Mouse (Mus musculus) megakaryocyte, adult 5-6 weeks (primary cell): ENCODE results near the gene Spsb1. TPM values are rescaled to one million over a fixed set of nuclear protein-coding genes. Genes with fewer than 3 reads are reported as not detected.

ENCODE experiments used
- ATAC-seq: 2 replicates; pipeline ENCODE4 v1.8.0; 2016; ENCODE audit warnings: mild to moderate bottlenecking, inconsistent platforms; ENCODE audit not compliant: poor library complexity, severe bottlenecking
- total RNA-seq, 2 experiments: library from RNA; stranded (forward) in 1 of 2; stranded (reverse) in 1 of 2; fragments of 153-499, 151-499 nt in 1 of 2; fragments of 221-1000, 200-1000 nt in 1 of 2; gene quantifications; 2 replicates each; pipeline versions ENCODE4 v1.2.3 to v1.2.4; 2015 to 2017

Spsb1 gene
- total RNA-seq (2015) = 0.11 TPM in 1 of 2 replicates, not detected in the other
- total RNA-seq (2017) = 0.22 TPM in 1 of 2 replicates, not detected in the other

GRCm38 (mm10) chr4:149954893-149955439, at the start of gene Spsb1:
Spsb1 (minus strand) TSS chr4:149955043.
- ATAC-seq = peak; percentile 94

- no peak for ATAC-seq
Measured at GRCm38 (mm10) chr4:150003641-150004040, 48.8 kb upstream of the Spsb1 start.

GRCm38 (mm10) chr4:150003021-150003580, 48.3 kb upstream of the Spsb1 start:
- no peak for ATAC-seq

GRCm38 (mm10) chr4:150002021-150002528, 47.2 kb upstream of the Spsb1 start:
- peak; percentile 87 for ATAC-seq

GRCm38 (mm10) chr4:150001221-150001860, 46.5 kb upstream of the Spsb1 start:
- ATAC-seq = peak; percentile 72

- no peak for ATAC-seq
Measured at GRCm38 (mm10) chr4:149999931-150000555, 45.2 kb upstream of the Spsb1 start.

- no peak for ATAC-seq
Measured at GRCm38 (mm10) chr4:149999510-149999900, 44.7 kb upstream of the Spsb1 start.

- no peak for ATAC-seq
Measured at GRCm38 (mm10) chr4:149998786-149999509, 44.1 kb upstream of the Spsb1 start.

- no peak for ATAC-seq
Measured at GRCm38 (mm10) chr4:149997999-149998398, 43.2 kb upstream of the Spsb1 start.

- no peak for ATAC-seq
Measured at GRCm38 (mm10) chr4:149996440-149996839, 41.6 kb upstream of the Spsb1 start.

- ATAC-seq = no peak
Measured at GRCm38 (mm10) chr4:149995911-149996310, 41.1 kb upstream of the Spsb1 start.

- ATAC-seq = no peak
Measured at GRCm38 (mm10) chr4:149994218-149994617, 39.4 kb upstream of the Spsb1 start.

- no peak for ATAC-seq
Measured at GRCm38 (mm10) chr4:149992670-149993032, 37.8 kb upstream of the Spsb1 start.

- ATAC-seq = no peak
Measured at GRCm38 (mm10) chr4:149991755-149992669, 37.2 kb upstream of the Spsb1 start.

- no peak for ATAC-seq
Measured at GRCm38 (mm10) chr4:149990954-149991633, 36.3 kb upstream of the Spsb1 start.

- ATAC-seq = no peak
Measured at GRCm38 (mm10) chr4:149990212-149990953, 35.5 kb upstream of the Spsb1 start.

- peak; percentile 99 for ATAC-seq
Measured at GRCm38 (mm10) chr4:149988931-149989556, 34.2 kb upstream of the Spsb1 start.

- ATAC-seq = no peak
Measured at GRCm38 (mm10) chr4:149988301-149988700, 33.5 kb upstream of the Spsb1 start.
